Mouse (Mus musculus): ENCODE data around the gene Cdkn2aipnl. TPM values are rescaled to one million over a fixed set of nuclear protein-coding genes. Genes with fewer than 3 reads are reported as not detected.

Cdkn2aipnl gene
- polyA plus RNA-seq, 1 experiment from 2014 or later, result 87.0 TPM

- H3K4me2 ChIP-seq (ENCODE audit: low read depth, low read length), result peak within 1 kb of the TSS; percentile 77
- H3K36me3 ChIP-seq (ENCODE audit: control insufficient read depth, insufficient read depth, low read length), result peaks cover 14% of the 10 kb centered on the region
- peak; percentile 73 for ATAC-seq
- H3K27me3 ChIP-seq (replicated peaks; ENCODE audit: control insufficient read depth, insufficient read depth, low read length), result no peaks in the 10 kb centered on the region
- WGBS, result under 1% methylated on average over 62 of the region's 63 CpGs
- H3K4me1 ChIP-seq (ENCODE audit: control insufficient read depth, insufficient read depth, low read length), result peaks cover 23% of the 10 kb centered on the region
- H3K9me3 ChIP-seq (ENCODE audit: control insufficient read depth, low read length), result no peaks in the 10 kb centered on the region
- H3K4me3 ChIP-seq (ENCODE audit: low read length), result peak within 1 kb of the TSS; percentile 92
- peak within 1 kb of the TSS; percentile 93 for H3K9ac ChIP-seq (ENCODE audit: low read depth, low read length)
- H3K27ac ChIP-seq (ENCODE audit: low read length), result peak within 1 kb of the TSS; percentile 96
Observed at GRCm38 (mm10) chr11:52000290-52000962, 33.0 kb downstream of the Cdkn2aipnl start, which contains the start of gene Ube2b. Gene Ube2b (minus strand): TSS chr11:52000762.

- peaks cover 30% of the 10 kb centered on the region for H3K4me1 ChIP-seq (ENCODE audit: control insufficient read depth, insufficient read depth, low read length)
- H3K4me2 ChIP-seq (ENCODE audit: low read depth, low read length), result peak overlapping the region; percentile 48
- no peaks in the 10 kb centered on the region for H3K9me3 ChIP-seq (ENCODE audit: control insufficient read depth, low read length)
- H3K9ac ChIP-seq (ENCODE audit: low read depth, low read length), result peak overlapping the region; percentile 49; the same call in 1 of the 2 replicates
- ATAC-seq, result no peak
- no peak overlapping the region for H3K4me3 ChIP-seq (ENCODE audit: low read length)
- H3K27ac ChIP-seq (ENCODE audit: low read length), result no peak overlapping the region; the same call in none of the 2 replicates
- WGBS, result 71% methylated on average over 10 of the region's 10 CpGs
- no peaks in the 10 kb centered on the region for H3K27me3 ChIP-seq (replicated peaks; ENCODE audit: control insufficient read depth, insufficient read depth, low read length)
- H3K36me3 ChIP-seq (ENCODE audit: control insufficient read depth, insufficient read depth, low read length), result peaks cover 10% of the 10 kb centered on the region
Observed at GRCm38 (mm10) chr11:52001341-52001740, 33.9 kb downstream of the Cdkn2aipnl start.

- ATAC-seq, result no peak
- 97% methylated on average over 8 of the region's 8 CpGs for WGBS
- Histone ChIP-seq H3K9ac (ENCODE audit: low read depth, low read length) (no peak overlapping the region), H3K27ac (ENCODE audit: low read length) (no peak overlapping the region), H3K4me2 (ENCODE audit: low read depth, low read length) (no peak overlapping the region), H3K4me1 (ENCODE audit: control insufficient read depth, insufficient read depth, low read length) (peaks cover 31% of the 10 kb centered on the region), H3K27me3 (replicated peaks; ENCODE audit: control insufficient read depth, insufficient read depth, low read length) (no peaks in the 10 kb centered on the region), H3K4me3 (ENCODE audit: low read length) (no peak overlapping the region), H3K9me3 (ENCODE audit: control insufficient read depth, low read length) (no peaks in the 10 kb centered on the region), H3K36me3 (ENCODE audit: control insufficient read depth, insufficient read depth, low read length) (peaks cover 7% of the 10 kb centered on the region)
Observed at GRCm38 (mm10) chr11:52001861-52002260, 34.4 kb downstream of the Cdkn2aipnl start.

- Histone ChIP-seq H3K9ac (ENCODE audit: low read depth, low read length) (peak overlapping the region; percentile 73), H3K9me3 (ENCODE audit: control insufficient read depth, low read length) (no peaks in the 10 kb centered on the region)
- WGBS, result 74% methylated on average over 13 of the region's 13 CpGs
Observed at GRCm38 (mm10) chr11:52002842-52003504, 35.5 kb downstream of the Cdkn2aipnl start.

GRCm38 (mm10) chr11:52003505-52003771 lies 36.0 kb downstream of the Cdkn2aipnl start:
- Histone ChIP-seq H3K9me3 (ENCODE audit: control insufficient read depth, low read length) (no peaks in the 10 kb centered on the region), H3K27me3 (replicated peaks; ENCODE audit: control insufficient read depth, insufficient read depth, low read length) (no peaks in the 10 kb centered on the region), H3K4me3 (ENCODE audit: low read length) (peak overlapping the region; percentile 58), H3K36me3 (ENCODE audit: control insufficient read depth, insufficient read depth, low read length) (no peaks in the 10 kb centered on the region), H3K27ac (ENCODE audit: low read length) (peak overlapping the region; percentile 95), H3K4me2 (ENCODE audit: low read depth, low read length) (peak overlapping the region; percentile 50), H3K4me1 (ENCODE audit: control insufficient read depth, insufficient read depth, low read length) (peaks cover 27% of the 10 kb centered on the region), H3K9ac (ENCODE audit: low read depth, low read length) (peak overlapping the region; percentile 73)
- ATAC-seq, result peak; percentile 7; the same call in 1 of the 2 replicates
- 16% methylated on average over 4 of the region's 4 CpGs for WGBS

More at GRCm38 (mm10) chr11:52002842-52003504, 35.5 kb downstream of the Cdkn2aipnl start:
- ATAC-seq, result no peak
- peak overlapping the region; percentile 58 for H3K4me3 ChIP-seq (ENCODE audit: low read length)
- H3K27ac ChIP-seq (ENCODE audit: low read length), result peak overlapping the region; percentile 95
- no peaks in the 10 kb centered on the region for H3K36me3 ChIP-seq (ENCODE audit: control insufficient read depth, insufficient read depth, low read length)
- no peaks in the 10 kb centered on the region for H3K27me3 ChIP-seq (replicated peaks; ENCODE audit: control insufficient read depth, insufficient read depth, low read length)
- H3K4me1 ChIP-seq (ENCODE audit: control insufficient read depth, insufficient read depth, low read length), result peaks cover 30% of the 10 kb centered on the region
- H3K4me2 ChIP-seq (ENCODE audit: low read depth, low read length), result peak overlapping the region; percentile 50

- Histone ChIP-seq H3K9me3 (ENCODE audit: control insufficient read depth, low read length) (no peaks in the 10 kb centered on the region), H3K4me1 (ENCODE audit: control insufficient read depth, insufficient read depth, low read length) (peaks cover 24% of the 10 kb centered on the region), H3K4me2 (ENCODE audit: low read depth, low read length) (peak within 1 kb of the TSS; percentile 50), H3K27ac (ENCODE audit: low read length) (peak within 1 kb of the TSS; percentile 95), H3K36me3 (ENCODE audit: control insufficient read depth, insufficient read depth, low read length) (no peaks in the 10 kb centered on the region), H3K9ac (ENCODE audit: low read depth, low read length) (peak within 1 kb of the TSS; percentile 73), H3K27me3 (replicated peaks; ENCODE audit: control insufficient read depth, insufficient read depth, low read length) (no peaks in the 10 kb centered on the region), H3K4me3 (ENCODE audit: low read length) (peak within 1 kb of the TSS; percentile 58)
- ATAC-seq, result peak; percentile 90
- WGBS, result 0% methylated on average over 50 of the region's 51 CpGs
Observed at GRCm38 (mm10) chr11:52003772-52004528, 36.5 kb downstream of the Cdkn2aipnl start, which contains the start of gene Cdkl3. Gene Cdkl3 (plus strand): TSS chr11:52004221.

GRCm38 (mm10) chr11:52005586-52005985 lies 38.1 kb downstream of the Cdkn2aipnl start:
- no peak for ATAC-seq
- Histone ChIP-seq H3K36me3 (ENCODE audit: control insufficient read depth, insufficient read depth, low read length) (no peaks in the 10 kb centered on the region), H3K9ac (ENCODE audit: low read depth, low read length) (no peak overlapping the region), H3K27ac (ENCODE audit: low read length) (no peak overlapping the region), H3K27me3 (replicated peaks; ENCODE audit: control insufficient read depth, insufficient read depth, low read length) (no peaks in the 10 kb centered on the region), H3K9me3 (ENCODE audit: control insufficient read depth, low read length) (no peaks in the 10 kb centered on the region), H3K4me2 (ENCODE audit: low read depth, low read length) (no peak overlapping the region), H3K4me3 (ENCODE audit: low read length) (no peak overlapping the region), H3K4me1 (ENCODE audit: control insufficient read depth, insufficient read depth, low read length) (peaks cover 22% of the 10 kb centered on the region; the same call in 1 of the 2 replicates)
- WGBS, result 45% methylated on average over 2 of the region's 2 CpGs

GRCm38 (mm10) chr11:52011011-52011410 lies 43.5 kb downstream of the Cdkn2aipnl start:
- Histone ChIP-seq H3K27me3 (replicated peaks; ENCODE audit: control insufficient read depth, insufficient read depth, low read length) (no peaks in the 10 kb centered on the region), H3K4me3 (ENCODE audit: low read length) (no peak overlapping the region), H3K4me1 (ENCODE audit: control insufficient read depth, insufficient read depth, low read length) (peaks cover 4% of the 10 kb centered on the region; the same call in 1 of the 2 replicates), H3K27ac (ENCODE audit: low read length) (no peak overlapping the region), H3K9me3 (ENCODE audit: control insufficient read depth, low read length) (no peaks in the 10 kb centered on the region), H3K9ac (ENCODE audit: low read depth, low read length) (no peak overlapping the region), H3K4me2 (ENCODE audit: low read depth, low read length) (no peak overlapping the region), H3K36me3 (ENCODE audit: control insufficient read depth, insufficient read depth, low read length) (no peaks in the 10 kb centered on the region)
- no peak for ATAC-seq
- 87% methylated on average over 11 of the region's 11 CpGs for WGBS

GRCm38 (mm10) chr11:52011541-52011940 lies 44.1 kb downstream of the Cdkn2aipnl start:
- H3K9me3 ChIP-seq (ENCODE audit: control insufficient read depth, low read length), result no peaks in the 10 kb centered on the region
- no peaks in the 10 kb centered on the region for H3K4me1 ChIP-seq (ENCODE audit: control insufficient read depth, insufficient read depth, low read length)
- ATAC-seq, result no peak
- no peak overlapping the region for H3K27ac ChIP-seq (ENCODE audit: low read length)
- no peaks in the 10 kb centered on the region for H3K36me3 ChIP-seq (ENCODE audit: control insufficient read depth, insufficient read depth, low read length)
- WGBS, result 77% methylated on average over 5 of the region's 5 CpGs
- no peaks in the 10 kb centered on the region for H3K27me3 ChIP-seq (replicated peaks; ENCODE audit: control insufficient read depth, insufficient read depth, low read length)
- H3K9ac ChIP-seq (ENCODE audit: low read depth, low read length), result no peak overlapping the region
- H3K4me2 ChIP-seq (ENCODE audit: low read depth, low read length), result no peak overlapping the region
- no peak overlapping the region for H3K4me3 ChIP-seq (ENCODE audit: low read length)

Measured in intestine, embryonic 16.5 days (tissue).